Mouse (Mus musculus) neural tube, embryonic 13.5 days (tissue): ENCODE results near the gene Ogg1. TPM values are rescaled to one million over a fixed set of nuclear protein-coding genes. Genes with fewer than 3 reads are reported as not detected.
A peak's percentile ranks its signal among the peaks of the same experiment; 100 is the strongest.
"Not testable (repeated sequence)": the region's sequence is repeated elsewhere in the genome, so short reads cannot be mapped to it uniquely, and the experiment has no call there.

Experiments
- ATAC-seq: fragments of 200-750 bp; cut with Nextera tagmentation; 2 replicates; pipeline ENCODE4 v1.8.0; 2017; ENCODE audit warnings: low read depth, mild to moderate bottlenecking, moderate TSS enrichment, moderate library complexity
- H3K27ac ChIP-seq: fragments of 300-500 bp; sonication (generic); replicated peaks from 2 replicates; pipeline ENCODE4 v1.5.1; 2015; ENCODE audit warnings: moderate library complexity, mild to moderate bottlenecking, inconsistent platforms
- H3K27me3 ChIP-seq: fragments of 300-500 bp; sonication (generic); 2 replicates; pipeline ENCODE4 v1.6.1; 2015; ENCODE audit warnings: mild to moderate bottlenecking, inconsistent platforms
- H3K36me3 ChIP-seq: fragments of 300-500 bp; sonication (generic); 2 replicates; pipeline ENCODE4 v1.6.1; 2015; ENCODE audit warnings: mild to moderate bottlenecking, inconsistent platforms
- H3K4me1 ChIP-seq: fragments of 300-500 bp; sonication (generic); replicated peaks from 2 replicates; pipeline ENCODE4 v1.6.1; 2015; ENCODE audit warnings: inconsistent platforms
- H3K4me2 ChIP-seq: fragments of 300-500 bp; sonication (generic); 2 replicates; pipeline ENCODE4 v1.6.1; 2015; ENCODE audit warnings: inconsistent platforms, mild to moderate bottlenecking, moderate library complexity
- H3K4me3 ChIP-seq: fragments of 300-500 bp; sonication (generic); 2 replicates; pipeline ENCODE4 v1.5.1; 2015; ENCODE audit warnings: mild to moderate bottlenecking, inconsistent platforms
- H3K9ac ChIP-seq: fragments of 300-500 bp; sonication (generic); 2 replicates; pipeline ENCODE4 v1.6.1; 2015; ENCODE audit warnings: moderate library complexity, mild to moderate bottlenecking, inconsistent platforms
- H3K9me3 ChIP-seq: fragments of 300-500 bp; sonication (generic); 2 replicates; pipeline ENCODE4 v1.6.1; 2016; ENCODE audit warnings: inconsistent platforms
- WGBS: fragments of 180-500 bp; shearing (Covaris S2); methylation state at CpG from one replicate; pipeline ENCODE4 v1.1.7; 2015; 5-methylcytosine and 5-hydroxymethylcytosine counted together
- polyA plus RNA-seq: library from polyadenylated mRNA; unstranded; fragments of >200 nt; fragmentation: Nextera tagmentation; extraction: Ambion mirVana; gene quantifications from 2 replicates; pipeline ENCODE4 v1.2.1, GENCODE M21; 2015

The Ogg1 gene
- polyA plus RNA-seq, 1 experiment from 2014 or later: 10.2 TPM

GRCm38 (mm10) chr6:113296639-113297038 is 30.1 kb upstream of the Ogg1 start:
- no peak overlapping the region for H3K4me2 ChIP-seq
- ATAC-seq: no peak
- H3K9ac ChIP-seq: no peak overlapping the region
- H3K9me3 ChIP-seq: no peaks in the 10 kb centered on the region
- H3K27ac ChIP-seq: no peak overlapping the region
- H3K36me3 ChIP-seq: no peaks in the 10 kb centered on the region
- WGBS: 71% methylated on average over 4 of the region's 4 CpGs
- H3K4me3 ChIP-seq: no peak overlapping the region
- H3K4me1 ChIP-seq: no peaks in the 10 kb centered on the region
- H3K27me3 ChIP-seq: no peaks in the 10 kb centered on the region

- ATAC-seq: no peak
- Histone ChIP-seq H3K9ac (no peak overlapping the region), H3K4me1 (peaks cover 7% of the 10 kb centered on the region), H3K4me3 (no peak overlapping the region), H3K27ac (no peak overlapping the region), H3K9me3 (no peaks in the 10 kb centered on the region), H3K36me3 (no peaks in the 10 kb centered on the region), H3K4me2 (no peak overlapping the region), H3K27me3 (no peaks in the 10 kb centered on the region)
- WGBS: 84% methylated on average over 5 of the region's 5 CpGs
Measured at GRCm38 (mm10) chr6:113301350-113301749, 25.4 kb upstream of the Ogg1 start.

GRCm38 (mm10) chr6:113302258-113302657 is 24.5 kb upstream of the Ogg1 start:
- 32% methylated on average over 3 of the region's 3 CpGs for WGBS
- H3K9me3 ChIP-seq: no peaks in the 10 kb centered on the region
- no peak overlapping the region for H3K27ac ChIP-seq
- no peaks in the 10 kb centered on the region for H3K27me3 ChIP-seq
- peaks cover 7% of the 10 kb centered on the region for H3K4me1 ChIP-seq
- ATAC-seq: no peak
- no peak overlapping the region for H3K4me2 ChIP-seq
- H3K36me3 ChIP-seq: no peaks in the 10 kb centered on the region
- no peak overlapping the region for H3K4me3 ChIP-seq
- H3K9ac ChIP-seq: no peak overlapping the region

- H3K4me1 ChIP-seq: peaks cover 34% of the 10 kb centered on the region
- peak overlapping the region; percentile 98 for H3K4me3 ChIP-seq
- ATAC-seq: peak; percentile 98
- H3K36me3 ChIP-seq: peaks cover 15% of the 10 kb centered on the region
- under 1% methylated on average over 50 of the region's 50 CpGs for WGBS
- peak overlapping the region; percentile 92 for H3K9ac ChIP-seq
- H3K9me3 ChIP-seq: no peaks in the 10 kb centered on the region
- H3K27me3 ChIP-seq: no peaks in the 10 kb centered on the region
- H3K4me2 ChIP-seq: peak overlapping the region; percentile 100
- peak overlapping the region; percentile 99 for H3K27ac ChIP-seq
Measured at GRCm38 (mm10) chr6:113306322-113306985, 20.3 kb upstream of the Ogg1 start.

GRCm38 (mm10) chr6:113306986-113307349 is 19.8 kb upstream of the Ogg1 start, which contains the start of gene Brpf1:
Gene Brpf1 (plus strand): TSS chr6:113307137.
- peaks cover 34% of the 10 kb centered on the region for H3K4me1 ChIP-seq
- peak within 1 kb of the TSS; percentile 98 for H3K4me3 ChIP-seq

GRCm38 (mm10) chr6:113307481-113308121 is 19.2 kb upstream of the Ogg1 start:
- Histone ChIP-seq H3K4me1 (peaks cover 34% of the 10 kb centered on the region), H3K4me2 (peak overlapping the region; percentile 100), H3K4me3 (peak overlapping the region; percentile 98), H3K9me3 (no peaks in the 10 kb centered on the region), H3K36me3 (peaks cover 21% of the 10 kb centered on the region), H3K27me3 (no peaks in the 10 kb centered on the region), H3K27ac (peak overlapping the region; percentile 99), H3K9ac (peak overlapping the region; percentile 92)
- under 1% methylated on average over 34 of the region's 34 CpGs for WGBS
- peak; percentile 5; the same call in 1 of the 2 replicates for ATAC-seq

More at GRCm38 (mm10) chr6:113306986-113307349, 19.8 kb upstream of the Ogg1 start, which contains the start of gene Brpf1:
- Histone ChIP-seq H3K4me2 (peak within 1 kb of the TSS; percentile 100), H3K27ac (peak within 1 kb of the TSS; percentile 99), H3K9ac (peak within 1 kb of the TSS; percentile 92), H3K36me3 (peaks cover 15% of the 10 kb centered on the region), H3K9me3 (no peaks in the 10 kb centered on the region), H3K27me3 (no peaks in the 10 kb centered on the region)
- under 1% methylated on average over 32 of the region's 32 CpGs for WGBS
- ATAC-seq: peak; percentile 68

- ATAC-seq: no peak
- H3K4me3 ChIP-seq: peak overlapping the region; percentile 98
- peak overlapping the region; percentile 92 for H3K9ac ChIP-seq
- peaks cover 26% of the 10 kb centered on the region for H3K36me3 ChIP-seq
- H3K27ac ChIP-seq: peak overlapping the region; percentile 99
- 34% methylated on average over 5 of the region's 5 CpGs for WGBS
- H3K9me3 ChIP-seq: no peaks in the 10 kb centered on the region
- peak overlapping the region; percentile 100 for H3K4me2 ChIP-seq
- H3K4me1 ChIP-seq: peaks cover 34% of the 10 kb centered on the region
- no peaks in the 10 kb centered on the region for H3K27me3 ChIP-seq
Measured at GRCm38 (mm10) chr6:113308141-113308540, 18.6 kb upstream of the Ogg1 start.

- H3K4me3 ChIP-seq: no peak overlapping the region
- no peak for ATAC-seq
- H3K36me3 ChIP-seq: peaks cover 91% of the 10 kb centered on the region
- no peaks in the 10 kb centered on the region for H3K9me3 ChIP-seq
- no peak overlapping the region for H3K27ac ChIP-seq
- no peak overlapping the region for H3K9ac ChIP-seq
- no peak overlapping the region for H3K4me2 ChIP-seq
- 0 out of 2 replicates have a peak, but pooled peaks cover 2% of the 10 kb centered on the region for H3K4me1 ChIP-seq
- 96% methylated on average over 3 of the region's 3 CpGs for WGBS
- no peaks in the 10 kb centered on the region for H3K27me3 ChIP-seq
Measured at GRCm38 (mm10) chr6:113315972-113316371, 10.8 kb upstream of the Ogg1 start.

GRCm38 (mm10) chr6:113329396-113329795 is 2.6 kb downstream of the Ogg1 start:
- ATAC-seq: no peak
- Histone ChIP-seq H3K36me3 (peaks cover 53% of the 10 kb centered on the region), H3K4me2 (no peak overlapping the region), H3K27ac (no peak overlapping the region), H3K4me1 (peaks cover 27% of the 10 kb centered on the region), H3K9me3 (no peaks in the 10 kb centered on the region), H3K27me3 (no peaks in the 10 kb centered on the region), H3K4me3 (no peak overlapping the region), H3K9ac (no peak overlapping the region)
- WGBS: 94% methylated on average over 1 of the region's 1 CpGs

- Histone ChIP-seq H3K4me1 (peaks cover 25% of the 10 kb centered on the region), H3K36me3 (peaks cover 53% of the 10 kb centered on the region), H3K27ac (no peak overlapping the region), H3K9me3 (no peaks in the 10 kb centered on the region), H3K4me2 (no peak overlapping the region), H3K27me3 (no peaks in the 10 kb centered on the region), H3K4me3 (no peak overlapping the region), H3K9ac (no peak overlapping the region)
- no peak for ATAC-seq
- WGBS: 71% methylated on average over 2 of the region's 2 CpGs
Measured at GRCm38 (mm10) chr6:113330547-113330946, 3.8 kb downstream of the Ogg1 start.

GRCm38 (mm10) chr6:113331721-113332120 is 4.9 kb downstream of the Ogg1 start:
- Histone ChIP-seq H3K36me3 (peaks cover 63% of the 10 kb centered on the region), H3K27ac (no peak overlapping the region), H3K9me3 (no peaks in the 10 kb centered on the region), H3K4me3 (no peak overlapping the region), H3K27me3 (no peaks in the 10 kb centered on the region), H3K4me2 (no peak overlapping the region), H3K4me1 (peaks cover 18% of the 10 kb centered on the region), H3K9ac (no peak overlapping the region)
- 93% methylated on average over 11 of the region's 11 CpGs for WGBS
- ATAC-seq: no peak

- Histone ChIP-seq H3K36me3 (peaks cover 72% of the 10 kb centered on the region), H3K4me1 (peaks cover 12% of the 10 kb centered on the region), H3K27ac (peak overlapping the region; percentile 75)
- not testable (repeated sequence) for H3K9me3 ChIP-seq, H3K4me3 ChIP-seq, H3K27me3 ChIP-seq, H3K4me2 ChIP-seq, H3K9ac ChIP-seq, ATAC-seq
- WGBS: 78% methylated on average over 6 of the region's 6 CpGs
Measured at GRCm38 (mm10) chr6:113332734-113333133, 6.0 kb downstream of the Ogg1 start.
